Mouse (Mus musculus) hindbrain, embryonic 14.5 days (tissue): Measurements from ENCODE around the gene Map3k9. TPM values are rescaled to one million over a fixed set of nuclear protein-coding genes. Genes with fewer than 3 reads are reported as not detected.
A peak's percentile ranks its signal among the peaks of the same experiment; 100 is the strongest.

ENCODE experiments used
- ATAC-seq: fragments of 200-750 bp; cut with Nextera tagmentation; 2 replicates; pipeline ENCODE4 v1.8.0; 2017; ENCODE audit warnings: moderate number of reproducible peaks, mild to moderate bottlenecking, moderate TSS enrichment, moderate library complexity; ENCODE audit not compliant: low FRiP score
- DNase-seq: peaks from one replicate; pipeline ENCODE4 v3.0.0-alpha.2; 2015; ENCODE audit warnings: low spot score
- H3K27ac ChIP-seq: fragments of 300-500 bp; sonication (generic); 2 replicates; pipeline ENCODE4 v1.5.1; 2014; ENCODE audit warnings: mild to moderate bottlenecking, moderate library complexity
- H3K27me3 ChIP-seq: fragments of 300-500 bp; sonication (generic); 2 replicates; pipeline ENCODE4 v1.6.1; 2014; ENCODE audit warnings: mild to moderate bottlenecking, low read length, mixed read lengths; ENCODE audit not compliant: control insufficient read depth, insufficient read depth
- H3K36me3 ChIP-seq: fragments of 300-500 bp; sonication (generic); replicated peaks from 2 replicates; pipeline ENCODE4 v1.6.1; 2014; ENCODE audit not compliant: control insufficient read depth, insufficient read depth
- H3K4me1 ChIP-seq: fragments of 300-500 bp; sonication (generic); replicated peaks from 2 replicates; pipeline ENCODE4 v1.6.1; 2014; ENCODE audit warnings: antibody characterized with exemption, low read length, mixed read lengths; ENCODE audit not compliant: control insufficient read depth, insufficient read depth
- H3K4me2 ChIP-seq: fragments of 300-500 bp; sonication (generic); replicated peaks from 2 replicates; pipeline ENCODE4 v1.6.1; 2014; ENCODE audit warnings: mild to moderate bottlenecking, moderate library complexity
- H3K4me3 ChIP-seq: fragments of 300-500 bp; sonication (generic); replicated peaks from 2 replicates; pipeline ENCODE4 v1.5.1; 2014; ENCODE audit warnings: mild to moderate bottlenecking, low read length
- H3K9ac ChIP-seq: fragments of 300-500 bp; sonication (generic); 2 replicates; pipeline ENCODE4 v1.6.1; 2014
- H3K9me3 ChIP-seq: fragments of 300-500 bp; sonication (generic); 2 replicates; pipeline ENCODE4 v1.6.1; 2016; ENCODE audit warnings: low read length; ENCODE audit not compliant: control insufficient read depth
- WGBS: fragments of 180-500 bp; shearing (Covaris S2); extraction: QIAGEN DNeasy Blood & Tissue Kit; methylation state at CpG from one replicate; pipeline ENCODE4 v1.1.7; 2014; 5-methylcytosine and 5-hydroxymethylcytosine counted together
- polyA plus RNA-seq: library from polyadenylated mRNA; unstranded; fragments of >200 nt; fragmentation: Nextera tagmentation; extraction: Ambion mirVana; gene quantifications from 2 replicates; pipeline ENCODE4 v1.2.1, GENCODE M21; 2014

Map3k9 gene
- polyA plus RNA-seq, 1 experiment from 2014 or later = 13.3 TPM

GRCm38 (mm10) chr12:81775641-81776040 is 5.3 kb downstream of the Map3k9 start:
- no peak for DNase-seq
- Histone ChIP-seq H3K4me1 (peaks cover 21% of the 10 kb centered on the region), H3K27me3 (no peaks in the 10 kb centered on the region), H3K9ac (no peak overlapping the region), H3K9me3 (no peaks in the 10 kb centered on the region), H3K4me2 (no peak overlapping the region), H3K36me3 (peaks cover 11% of the 10 kb centered on the region; the same call in 1 of the 2 replicates), H3K4me3 (no peak overlapping the region), H3K27ac (no peak overlapping the region)
- WGBS = 88% methylated on average over 2 of the region's 2 CpGs
- no peak for ATAC-seq

- WGBS = 93% methylated on average over 4 of the region's 4 CpGs
- Histone ChIP-seq H3K4me1 (peaks cover 15% of the 10 kb centered on the region), H3K27ac (no peak overlapping the region), H3K9ac (no peak overlapping the region), H3K27me3 (no peaks in the 10 kb centered on the region), H3K36me3 (peaks cover 20% of the 10 kb centered on the region; the same call in 1 of the 2 replicates), H3K4me2 (no peak overlapping the region), H3K9me3 (no peaks in the 10 kb centered on the region), H3K4me3 (no peak overlapping the region)
- no peak for ATAC-seq
- no peak for DNase-seq
Measured at GRCm38 (mm10) chr12:81774186-81774585, 6.8 kb downstream of the Map3k9 start.

- Histone ChIP-seq H3K4me3 (no peak overlapping the region), H3K27me3 (no peaks in the 10 kb centered on the region), H3K4me2 (no peak overlapping the region), H3K4me1 (no peaks in the 10 kb centered on the region), H3K9ac (no peak overlapping the region), H3K36me3 (peaks cover 30% of the 10 kb centered on the region; the same call in 1 of the 2 replicates), H3K27ac (no peak overlapping the region), H3K9me3 (no peaks in the 10 kb centered on the region)
- 87% methylated on average over 4 of the region's 4 CpGs for WGBS
- DNase-seq = no peak
- ATAC-seq = no peak
Measured at GRCm38 (mm10) chr12:81769458-81769857, 11.5 kb downstream of the Map3k9 start.

- Histone ChIP-seq H3K4me3 (no peak overlapping the region), H3K27me3 (no peaks in the 10 kb centered on the region), H3K9me3 (no peaks in the 10 kb centered on the region), H3K27ac (no peak overlapping the region), H3K36me3 (peaks cover 17% of the 10 kb centered on the region; the same call in 1 of the 2 replicates), H3K4me2 (no peak overlapping the region), H3K4me1 (no peaks in the 10 kb centered on the region), H3K9ac (no peak overlapping the region)
- ATAC-seq = no peak
- DNase-seq = no peak
- 87% methylated on average over 6 of the region's 6 CpGs for WGBS
Measured at GRCm38 (mm10) chr12:81765386-81765785, 15.6 kb downstream of the Map3k9 start.

GRCm38 (mm10) chr12:81764370-81764769 is 16.6 kb downstream of the Map3k9 start:
- H3K9ac ChIP-seq = no peak overlapping the region
- no peak overlapping the region for H3K4me3 ChIP-seq
- no peaks in the 10 kb centered on the region for H3K9me3 ChIP-seq
- 92% methylated on average over 5 of the region's 5 CpGs for WGBS
- no peak overlapping the region for H3K4me2 ChIP-seq
- no peaks in the 10 kb centered on the region for H3K4me1 ChIP-seq
- ATAC-seq = no peak
- no peak for DNase-seq
- no peak overlapping the region for H3K27ac ChIP-seq
- H3K36me3 ChIP-seq = peaks cover 12% of the 10 kb centered on the region; the same call in 1 of the 2 replicates
- H3K27me3 ChIP-seq = no peaks in the 10 kb centered on the region

GRCm38 (mm10) chr12:81754651-81755050 is 26.3 kb downstream of the Map3k9 start:
- Histone ChIP-seq H3K36me3 (no peaks in the 10 kb centered on the region), H3K4me1 (0 out of 2 replicates have a peak, but pooled peaks cover 3% of the 10 kb centered on the region), H3K9ac (no peak overlapping the region), H3K27me3 (no peaks in the 10 kb centered on the region), H3K4me3 (no peak overlapping the region), H3K4me2 (no peak overlapping the region), H3K27ac (no peak overlapping the region), H3K9me3 (no peaks in the 10 kb centered on the region)
- DNase-seq = no peak
- WGBS = 68% methylated on average over 7 of the region's 7 CpGs
- ATAC-seq = 0 out of 2 replicates have a peak, but pooled peaks have one; percentile 24

- H3K4me2 ChIP-seq = no peak overlapping the region
- no peak overlapping the region for H3K9ac ChIP-seq
- H3K4me1 ChIP-seq = 0 out of 2 replicates have a peak, but pooled peaks cover 3% of the 10 kb centered on the region
- no peaks in the 10 kb centered on the region for H3K36me3 ChIP-seq
- no peaks in the 10 kb centered on the region for H3K27me3 ChIP-seq
- WGBS = 81% methylated on average over 4 of the region's 4 CpGs
- H3K27ac ChIP-seq = no peak overlapping the region
- ATAC-seq (no peak), DNase-seq (no peak)
- H3K9me3 ChIP-seq = no peaks in the 10 kb centered on the region
- no peak overlapping the region for H3K4me3 ChIP-seq
Measured at GRCm38 (mm10) chr12:81751116-81751515, 29.9 kb downstream of the Map3k9 start.

GRCm38 (mm10) chr12:81748918-81749317 is 32.1 kb downstream of the Map3k9 start:
- H3K9me3 ChIP-seq = no peaks in the 10 kb centered on the region
- H3K9ac ChIP-seq = no peak overlapping the region
- DNase-seq (no peak), ATAC-seq (no peak)
- WGBS = 67% methylated on average over 3 of the region's 3 CpGs
- no peaks in the 10 kb centered on the region for H3K27me3 ChIP-seq
- H3K4me2 ChIP-seq = no peak overlapping the region
- no peaks in the 10 kb centered on the region for H3K36me3 ChIP-seq
- H3K4me1 ChIP-seq = 0 out of 2 replicates have a peak, but pooled peaks cover under 1% of the 10 kb centered on the region
- H3K27ac ChIP-seq = no peak overlapping the region
- H3K4me3 ChIP-seq = no peak overlapping the region

- H3K4me2 ChIP-seq = no peak overlapping the region
- H3K9me3 ChIP-seq = no peaks in the 10 kb centered on the region
- DNase-seq (no peak), ATAC-seq (no peak)
- H3K27ac ChIP-seq = no peak overlapping the region
- H3K4me1 ChIP-seq = no peaks in the 10 kb centered on the region
- no peaks in the 10 kb centered on the region for H3K27me3 ChIP-seq
- no peak overlapping the region for H3K4me3 ChIP-seq
- no peak overlapping the region for H3K9ac ChIP-seq
- 63% methylated on average over 4 of the region's 4 CpGs for WGBS
- H3K36me3 ChIP-seq = peaks cover 7% of the 10 kb centered on the region; the same call in 1 of the 2 replicates
Measured at GRCm38 (mm10) chr12:81748021-81748576, 32.9 kb downstream of the Map3k9 start.
